Mouse (Mus musculus) hindbrain, embryonic 12.5 days (tissue): Measurements from ENCODE around the gene Tmem40. TPM values are rescaled to one million over a fixed set of nuclear protein-coding genes. Genes with fewer than 3 reads are reported as not detected.

Source experiments
- ATAC-seq: fragments of 200-750 bp; cut with Nextera tagmentation; 2 replicates; pipeline ENCODE4 v1.8.0; 2017; ENCODE audit warnings: moderate TSS enrichment; ENCODE audit not compliant: low FRiP score
- H3K27ac ChIP-seq: fragments of 300-500 bp; sonication (generic); 2 replicates; pipeline ENCODE4 v1.5.1; 2016; ENCODE audit warnings: mild to moderate bottlenecking
- H3K27me3 ChIP-seq: fragments of 300-500 bp; sonication (generic); 2 replicates; pipeline ENCODE4 v1.6.1; 2016; ENCODE audit warnings: mild to moderate bottlenecking
- H3K36me3 ChIP-seq: fragments of 300-500 bp; sonication (generic); 2 replicates; pipeline ENCODE4 v1.6.1; 2016; ENCODE audit warnings: mild to moderate bottlenecking
- H3K4me1 ChIP-seq: fragments of 300-500 bp; sonication (generic); 2 replicates; pipeline ENCODE4 v1.6.1; 2016
- H3K4me2 ChIP-seq: fragments of 300-500 bp; sonication (generic); replicated peaks from 2 replicates; pipeline ENCODE4 v1.6.1; 2016; ENCODE audit warnings: mild to moderate bottlenecking
- H3K4me3 ChIP-seq: fragments of 300-500 bp; sonication (generic); 2 replicates; pipeline ENCODE4 v1.5.1; 2016; ENCODE audit warnings: mild to moderate bottlenecking
- H3K9ac ChIP-seq: fragments of 300-500 bp; sonication (generic); 2 replicates; pipeline ENCODE4 v1.6.1; 2016; ENCODE audit warnings: mild to moderate bottlenecking, moderate library complexity
- H3K9me3 ChIP-seq: fragments of 300-500 bp; sonication (generic); replicated peaks from 2 replicates; pipeline ENCODE4 v1.6.1; 2016; ENCODE audit warnings: mild to moderate bottlenecking
- WGBS: fragments of 180-500 bp; shearing (Covaris S2); methylation state at CpG from one replicate; pipeline ENCODE4 v1.1.7; 2016; 5-methylcytosine and 5-hydroxymethylcytosine counted together
- polyA plus RNA-seq: library from polyadenylated mRNA; unstranded; fragments of >200 nt; fragmentation: Nextera tagmentation; extraction: Ambion mirVana; gene quantifications from 2 replicates; pipeline ENCODE4 v1.2.1, GENCODE M21; 2016

Gene Tmem40
- polyA plus RNA-seq, 1 experiment from 2014 or later: 1.1 TPM

DNA sequence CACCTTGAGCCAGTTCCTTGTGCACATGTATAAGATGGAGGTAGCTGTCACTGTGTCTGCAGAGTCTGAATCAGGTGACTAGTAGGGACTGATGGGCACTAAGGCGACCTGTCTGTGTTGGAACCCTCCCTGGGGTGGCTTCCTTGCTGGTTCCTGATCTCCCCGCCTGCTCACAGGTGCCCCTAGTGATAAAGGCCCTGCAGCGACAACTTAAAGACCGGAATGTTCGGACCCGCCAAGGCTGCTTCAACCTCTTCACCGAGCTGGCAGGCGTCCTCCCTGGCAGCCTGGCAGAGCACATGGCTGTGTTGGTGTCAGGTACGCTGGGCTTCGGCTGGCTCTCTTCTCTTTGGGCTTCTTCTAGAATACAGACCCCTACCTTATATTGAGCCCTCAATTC is 28.8 kb upstream of the Tmem40 start:
- no peak overlapping the region for H3K4me3 ChIP-seq
- no peak overlapping the region for H3K27ac ChIP-seq
- H3K9ac ChIP-seq: no peak overlapping the region
- WGBS: 83% methylated on average over 10 of the region's 10 CpGs
- H3K9me3 ChIP-seq: no peaks in the 10 kb centered on the region
- no peak for ATAC-seq
- peaks cover 94% of the 10 kb centered on the region for H3K36me3 ChIP-seq
- no peak overlapping the region for H3K4me2 ChIP-seq
- H3K4me1 ChIP-seq: no peaks in the 10 kb centered on the region
- no peaks in the 10 kb centered on the region for H3K27me3 ChIP-seq

GRCm38 (mm10) chr6:115782781-115783180 is 20.6 kb upstream of the Tmem40 start:
- Histone ChIP-seq H3K9ac (no peak overlapping the region), H3K27ac (no peak overlapping the region), H3K4me1 (peaks cover 2% of the 10 kb centered on the region; the same call in 1 of the 2 replicates), H3K4me3 (no peak overlapping the region), H3K36me3 (peaks cover 85% of the 10 kb centered on the region), H3K4me2 (no peak overlapping the region), H3K9me3 (no peaks in the 10 kb centered on the region), H3K27me3 (no peaks in the 10 kb centered on the region)
- WGBS: 88% methylated on average over 3 of the region's 3 CpGs
- ATAC-seq: no peak

DNA sequence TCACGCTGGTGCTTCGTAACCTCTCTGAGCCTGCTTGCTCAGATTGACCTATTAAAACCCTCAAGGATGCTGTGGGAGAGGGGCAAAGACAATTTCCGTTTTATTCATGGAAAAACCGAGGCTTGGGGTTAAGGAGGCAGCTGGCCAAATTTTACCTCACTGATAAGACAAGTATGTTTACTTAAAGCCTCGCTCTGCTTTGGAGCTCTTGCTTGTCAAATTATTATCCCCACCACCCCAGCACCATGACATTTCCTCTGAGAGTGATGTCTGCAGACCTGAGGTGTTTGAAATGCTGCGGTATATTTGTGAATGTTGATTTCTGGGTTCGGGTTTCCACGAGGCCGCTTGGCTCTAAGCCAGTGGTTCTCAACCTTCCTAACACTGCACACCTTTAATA is 14.2 kb upstream of the Tmem40 start:
- Histone ChIP-seq H3K9me3 (no peaks in the 10 kb centered on the region), H3K4me1 (peaks cover 30% of the 10 kb centered on the region), H3K36me3 (peaks cover 21% of the 10 kb centered on the region), H3K27me3 (no peaks in the 10 kb centered on the region), H3K4me3 (peak overlapping the region; percentile 79; the same call in 1 of the 2 replicates), H3K4me2 (peak overlapping the region; percentile 80), H3K27ac (no peak overlapping the region; the same call in 1 of the 2 replicates), H3K9ac (peak overlapping the region; percentile 89)
- 70% methylated on average over 9 of the region's 9 CpGs for WGBS
- ATAC-seq: no peak

DNA sequence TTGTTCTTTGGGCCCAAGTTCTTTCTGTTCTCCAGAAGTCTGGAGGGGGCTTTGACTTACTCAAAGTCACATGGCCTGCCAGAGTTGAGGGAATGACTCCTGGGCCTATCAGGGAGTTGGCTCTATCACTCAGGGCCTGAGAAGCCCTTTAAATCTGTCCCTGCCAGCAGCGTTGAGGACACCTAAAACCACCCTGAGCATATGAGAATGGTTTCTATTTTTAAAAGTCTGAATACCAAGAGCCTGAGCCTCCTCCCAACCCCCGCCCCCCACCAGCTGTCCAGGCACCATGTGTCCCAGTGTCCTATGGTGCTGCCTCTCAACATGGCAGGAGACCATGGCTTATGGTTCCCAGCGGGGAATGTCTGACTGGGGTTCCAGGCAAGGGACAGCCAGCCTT is 13.6 kb upstream of the Tmem40 start:
- peak overlapping the region; percentile 79 for H3K4me3 ChIP-seq

DNA sequence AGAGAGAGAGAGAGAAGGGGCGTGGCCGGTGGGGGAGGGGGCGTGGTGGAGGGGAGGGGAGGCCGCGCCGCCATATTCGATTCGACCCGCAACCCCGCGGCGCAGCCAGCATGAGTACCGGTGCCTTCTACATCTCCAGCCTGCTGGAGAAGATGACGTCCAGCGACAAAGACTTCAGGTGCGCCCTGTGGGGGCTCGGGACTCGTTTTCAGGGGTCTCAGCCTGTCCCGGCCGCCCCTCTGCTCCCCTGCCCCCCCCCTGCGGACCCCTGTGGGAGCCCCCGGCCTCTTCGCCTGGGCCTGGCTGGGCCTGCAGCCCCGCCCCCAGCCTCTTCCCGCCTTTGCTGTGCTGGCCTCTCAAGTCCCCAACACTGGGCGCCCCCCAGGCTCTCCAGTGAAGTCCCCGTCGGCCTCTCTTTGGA is 12.3 kb upstream of the Tmem40 start, which contains the start of gene Cand2:
TSS of gene Cand2 (plus strand) at position 38 of the 421 bp plus-strand sequence.
- peaks cover 30% of the 10 kb centered on the region for H3K4me1 ChIP-seq

More for the DNA sequence above, 13.6 kb upstream of the Tmem40 start:
- Histone ChIP-seq H3K27ac (peak overlapping the region; percentile 79; the same call in 1 of the 2 replicates), H3K27me3 (no peaks in the 10 kb centered on the region), H3K4me1 (peaks cover 30% of the 10 kb centered on the region), H3K9ac (peak overlapping the region; percentile 89), H3K36me3 (peaks cover 15% of the 10 kb centered on the region), H3K4me2 (peak overlapping the region; percentile 80), H3K9me3 (no peaks in the 10 kb centered on the region)
- WGBS: 49% methylated on average over 3 of the region's 3 CpGs
- no peak for ATAC-seq

GRCm38 (mm10) chr6:115773966-115774413 is 11.8 kb upstream of the Tmem40 start:
- H3K9ac ChIP-seq: peak overlapping the region; percentile 28
- peak; percentile 87 for ATAC-seq
- no peaks in the 10 kb centered on the region for H3K9me3 ChIP-seq
- peaks cover 30% of the 10 kb centered on the region for H3K4me1 ChIP-seq
- peak overlapping the region; percentile 79 for H3K4me3 ChIP-seq
- H3K27me3 ChIP-seq: no peaks in the 10 kb centered on the region
- WGBS: 3% methylated on average over 14 of the region's 14 CpGs
- peaks cover 7% of the 10 kb centered on the region; the same call in 1 of the 2 replicates for H3K36me3 ChIP-seq
- H3K27ac ChIP-seq: peak overlapping the region; percentile 69
- peak overlapping the region; percentile 80 for H3K4me2 ChIP-seq

More for the DNA sequence above, 12.3 kb upstream of the Tmem40 start, which contains the start of gene Cand2:
- Histone ChIP-seq H3K27ac (peak within 1 kb of the TSS; percentile 79), H3K4me3 (peak within 1 kb of the TSS; percentile 79), H3K9ac (peak within 1 kb of the TSS; percentile 89), H3K9me3 (no peaks in the 10 kb centered on the region), H3K36me3 (peaks cover 9% of the 10 kb centered on the region; the same call in 1 of the 2 replicates), H3K27me3 (no peaks in the 10 kb centered on the region), H3K4me2 (peak within 1 kb of the TSS; percentile 80)
- WGBS: 1% methylated on average over 15 of the region's 28 CpGs
- ATAC-seq: peak; percentile 84

DNA sequence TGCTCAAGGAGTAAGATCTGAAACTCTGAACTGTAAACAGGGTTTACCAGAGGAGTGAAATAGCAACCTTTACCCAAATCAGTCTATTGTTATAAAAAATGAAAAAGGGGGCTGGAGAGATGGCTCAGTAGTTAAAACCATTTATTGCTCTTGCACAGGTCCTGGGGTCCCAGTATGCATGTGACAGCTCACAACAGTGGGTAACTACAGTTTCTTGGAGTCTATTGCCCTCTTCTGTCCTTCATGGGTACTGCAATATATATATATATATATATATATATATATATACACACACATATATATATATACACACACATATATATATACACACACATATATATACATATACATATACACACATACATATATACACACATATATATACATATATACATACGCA is 10.4 kb upstream of the Tmem40 start:
- Histone ChIP-seq H3K4me3 (no peak overlapping the region), H3K9ac (no peak overlapping the region), H3K4me1 (peaks cover 28% of the 10 kb centered on the region), H3K9me3 (no peaks in the 10 kb centered on the region), H3K27me3 (no peaks in the 10 kb centered on the region), H3K4me2 (no peak overlapping the region), H3K36me3 (no peaks in the 10 kb centered on the region), H3K27ac (no peak overlapping the region)
- no peak for ATAC-seq
- WGBS: 88% methylated on average over 1 of the region's 1 CpGs

DNA sequence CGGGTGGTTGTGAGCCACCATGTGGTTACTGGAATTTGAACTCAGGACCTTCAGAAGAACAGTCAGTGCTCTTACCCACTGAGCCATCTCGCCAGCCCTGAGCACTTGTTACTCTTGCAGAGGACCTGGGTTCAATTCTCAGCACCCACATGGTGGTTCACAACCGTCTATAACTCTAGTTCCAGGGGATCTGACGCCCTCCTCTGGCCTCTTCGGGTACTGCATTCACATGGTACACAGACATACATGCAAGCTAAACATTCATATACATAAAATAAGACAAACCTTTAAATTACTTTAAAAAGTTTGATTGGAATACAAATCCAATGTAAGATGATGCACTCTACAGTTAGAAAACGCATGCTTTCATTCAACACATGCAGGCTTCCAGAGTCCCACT is 10.0 kb upstream of the Tmem40 start:
- Histone ChIP-seq H3K36me3 (no peaks in the 10 kb centered on the region), H3K27me3 (no peaks in the 10 kb centered on the region), H3K9ac (no peak overlapping the region), H3K27ac (no peak overlapping the region), H3K9me3 (no peaks in the 10 kb centered on the region), H3K4me3 (no peak overlapping the region), H3K4me2 (no peak overlapping the region), H3K4me1 (peaks cover 28% of the 10 kb centered on the region)
- WGBS: 80% methylated on average over 6 of the region's 6 CpGs
- no peak for ATAC-seq

- no peaks in the 10 kb centered on the region for H3K36me3 ChIP-seq
- H3K27me3 ChIP-seq: no peaks in the 10 kb centered on the region
- H3K4me1 ChIP-seq: peaks cover 15% of the 10 kb centered on the region
- H3K4me2 ChIP-seq: no peak overlapping the region
- H3K9ac ChIP-seq: no peak overlapping the region
- no peak overlapping the region for H3K27ac ChIP-seq
- WGBS: 77% methylated on average over 4 of the region's 4 CpGs
- no peak for ATAC-seq
- H3K9me3 ChIP-seq: no peaks in the 10 kb centered on the region
- no peak overlapping the region for H3K4me3 ChIP-seq
These were observed 8.6 kb upstream of the Tmem40 start for GRCm38 (mm10) chr6:115770852-115771251.

DNA sequence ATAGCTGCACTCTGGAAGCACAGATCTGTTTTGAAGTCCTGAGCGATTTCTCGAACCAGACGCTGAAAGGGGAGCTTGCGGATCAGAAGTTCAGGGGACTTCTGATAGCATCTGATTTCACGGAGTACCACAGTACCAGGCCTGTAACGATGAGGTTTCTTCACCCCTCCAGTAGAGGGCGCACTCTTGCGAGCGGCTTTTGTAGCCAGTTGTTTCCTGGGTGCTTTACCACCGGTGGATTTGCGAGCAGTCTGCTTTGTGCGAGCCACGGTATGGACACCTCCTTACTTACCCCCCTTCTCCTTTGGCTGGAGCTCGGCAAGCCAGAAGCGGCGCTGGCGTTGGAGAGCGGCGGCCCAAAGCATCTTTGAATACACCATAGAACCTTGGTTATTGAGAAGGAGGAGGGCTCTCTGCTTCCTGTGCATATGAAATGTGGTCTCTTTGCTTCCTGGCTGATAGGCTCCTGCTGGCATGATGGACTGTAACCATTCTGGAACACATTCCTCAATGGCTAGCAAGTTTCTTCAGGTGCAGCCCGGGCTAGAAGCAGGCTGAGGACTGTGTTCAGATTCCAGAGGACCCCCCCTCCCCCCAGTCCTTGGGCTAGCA is 8.0 kb upstream of the Tmem40 start:
- H3K9me3 ChIP-seq: no peaks in the 10 kb centered on the region
- no peak overlapping the region for H3K4me2 ChIP-seq
- no peak for ATAC-seq
- H3K4me1 ChIP-seq: peaks cover 8% of the 10 kb centered on the region
- H3K9ac ChIP-seq: no peak overlapping the region
- H3K36me3 ChIP-seq: no peaks in the 10 kb centered on the region
- no peak overlapping the region for H3K4me3 ChIP-seq
- no peak overlapping the region for H3K27ac ChIP-seq
- WGBS: 88% methylated on average over 20 of the region's 20 CpGs
- H3K27me3 ChIP-seq: no peaks in the 10 kb centered on the region

GRCm38 (mm10) chr6:115768207-115768606 is 6.0 kb upstream of the Tmem40 start:
- Histone ChIP-seq H3K27me3 (no peaks in the 10 kb centered on the region), H3K4me3 (no peak overlapping the region), H3K36me3 (no peaks in the 10 kb centered on the region), H3K4me1 (peaks cover 13% of the 10 kb centered on the region; the same call in 1 of the 2 replicates), H3K27ac (no peak overlapping the region), H3K9ac (no peak overlapping the region), H3K9me3 (no peaks in the 10 kb centered on the region), H3K4me2 (no peak overlapping the region)
- no peak for ATAC-seq
- WGBS: 83% methylated on average over 4 of the region's 4 CpGs

GRCm38 (mm10) chr6:115767357-115767756 is 5.1 kb upstream of the Tmem40 start:
- Histone ChIP-seq H3K4me1 (peaks cover 18% of the 10 kb centered on the region), H3K27ac (no peak overlapping the region), H3K4me3 (no peak overlapping the region), H3K9ac (no peak overlapping the region), H3K9me3 (no peaks in the 10 kb centered on the region), H3K36me3 (no peaks in the 10 kb centered on the region), H3K4me2 (no peak overlapping the region), H3K27me3 (no peaks in the 10 kb centered on the region)
- WGBS: 38% methylated on average over 9 of the region's 9 CpGs
- no peak for ATAC-seq

- H3K9ac ChIP-seq: no peak overlapping the region
These were observed 2.0 kb upstream of the Tmem40 start for GRCm38 (mm10) chr6:115764179-115764578.

More at GRCm38 (mm10) chr6:115764179-115764578, 2.0 kb upstream of the Tmem40 start:
- H3K27ac ChIP-seq: peak overlapping the region; percentile 79
- H3K36me3 ChIP-seq: no peaks in the 10 kb centered on the region
- no peaks in the 10 kb centered on the region for H3K9me3 ChIP-seq
- peak overlapping the region; percentile 36 for H3K4me2 ChIP-seq
- peak; percentile 92 for ATAC-seq
- H3K27me3 ChIP-seq: no peaks in the 10 kb centered on the region
- WGBS: 3% methylated on average over 7 of the region's 7 CpGs
- H3K4me3 ChIP-seq: no peak overlapping the region
- H3K4me1 ChIP-seq: peaks cover 25% of the 10 kb centered on the region
